Mouse (Mus musculus): Measurements from ENCODE around the gene Mrpl23.

Mrpl23 gene

GRCm38 (mm10) chr7:142552591-142553416 lies 20.3 kb downstream of the Mrpl23 start:
- DNase-seq (ENCODE audit: low spot score in 2 of 2), result no peak

DNA sequence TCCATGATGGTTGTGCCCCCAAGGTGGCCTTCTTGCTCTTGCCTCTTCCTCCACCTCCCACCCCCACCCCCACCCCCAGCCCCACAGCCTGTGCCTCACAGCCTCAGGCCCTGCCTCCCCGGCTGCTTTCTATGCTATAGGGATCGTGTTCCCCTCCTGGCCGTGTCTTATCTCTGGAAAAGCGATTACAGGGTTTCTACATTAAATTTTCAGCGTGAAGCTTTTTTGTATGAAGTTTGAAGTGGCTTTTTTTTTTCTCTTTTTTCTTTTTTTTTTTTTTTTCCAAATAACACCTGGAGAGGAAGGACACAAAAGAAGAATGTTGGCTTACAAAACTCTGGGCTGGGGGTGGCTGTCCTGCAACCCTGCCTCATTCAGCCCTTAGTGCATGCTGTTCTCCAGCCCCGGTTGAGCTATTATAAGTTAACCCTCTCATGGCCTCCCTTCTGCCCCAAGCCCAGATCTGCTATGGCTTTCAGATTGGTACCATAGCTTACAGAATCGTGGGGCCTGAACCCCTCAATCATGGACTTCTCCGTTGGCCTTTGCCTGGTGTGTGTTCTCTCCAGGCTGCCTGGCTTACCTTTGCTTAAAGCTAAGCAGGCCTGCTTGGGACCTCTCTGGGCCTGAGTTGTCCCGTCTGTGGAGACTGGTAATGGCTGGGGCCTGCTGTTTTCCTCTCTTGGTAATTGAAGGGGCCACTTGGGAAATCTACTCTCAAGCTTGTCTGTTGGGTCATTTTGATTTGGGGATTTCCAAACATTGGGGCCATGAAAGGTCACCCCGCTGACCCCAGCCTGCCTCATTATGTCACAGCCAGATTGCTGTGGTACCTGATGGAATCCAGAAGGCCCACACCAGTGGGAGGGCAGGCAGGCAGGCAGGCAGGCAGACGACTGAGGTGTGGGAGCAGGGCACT lies 21.2 kb downstream of the Mrpl23 start:
- no peak for DNase-seq (ENCODE audit: low spot score in 2 of 2)

DNA sequence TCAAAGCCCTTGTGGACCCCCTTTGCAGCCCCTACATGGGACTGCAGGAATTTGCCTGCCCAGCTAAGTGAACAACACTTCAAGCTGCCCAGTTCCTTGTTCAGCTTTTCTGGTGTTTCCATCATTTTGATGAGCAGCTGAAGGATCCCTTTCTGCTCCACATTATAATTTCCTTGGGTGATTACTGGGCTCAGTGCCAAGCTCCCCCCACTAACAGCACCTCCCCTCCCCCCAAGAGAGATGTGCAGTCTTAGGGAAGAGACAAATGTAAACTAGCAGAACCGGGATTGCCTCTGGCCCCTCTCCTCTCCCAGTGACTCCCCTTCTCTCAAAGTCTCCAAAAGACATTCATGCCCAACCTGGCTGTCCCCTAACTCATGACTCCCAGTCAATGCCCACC lies 22.1 kb downstream of the Mrpl23 start:
- DNase-seq (ENCODE audit: low spot score in 2 of 2), result no peak

- DNase-seq (ENCODE audit: low spot score in 2 of 2), result no peak
These were observed 23.0 kb downstream of the Mrpl23 start for GRCm38 (mm10) chr7:142555366-142556088.

DNA sequence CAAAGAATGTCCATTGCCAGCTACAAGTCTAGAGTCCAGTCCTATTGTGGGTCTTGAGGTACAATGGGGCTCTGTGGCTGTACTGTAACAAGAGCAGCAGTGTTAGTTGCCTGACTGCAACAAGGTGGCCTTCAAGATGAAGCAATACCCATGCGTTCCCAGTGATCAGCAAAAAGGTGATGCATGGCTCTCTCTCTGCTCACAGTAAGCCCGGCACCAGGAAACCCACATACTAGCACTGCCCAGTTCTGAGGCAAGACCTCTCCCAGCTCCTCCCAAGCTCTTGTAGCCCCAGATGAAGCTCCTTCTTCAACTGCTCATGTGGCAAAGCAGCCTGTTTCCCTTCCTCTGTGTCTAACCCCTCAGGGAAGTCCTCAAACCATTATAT lies 23.6 kb downstream of the Mrpl23 start:
- no peak for DNase-seq (ENCODE audit: low spot score in 2 of 2)

- DNase-seq (ENCODE audit: low spot score in 2 of 2), result no peak
These were observed 25.2 kb downstream of the Mrpl23 start for GRCm38 (mm10) chr7:142557696-142558095.

DNA sequence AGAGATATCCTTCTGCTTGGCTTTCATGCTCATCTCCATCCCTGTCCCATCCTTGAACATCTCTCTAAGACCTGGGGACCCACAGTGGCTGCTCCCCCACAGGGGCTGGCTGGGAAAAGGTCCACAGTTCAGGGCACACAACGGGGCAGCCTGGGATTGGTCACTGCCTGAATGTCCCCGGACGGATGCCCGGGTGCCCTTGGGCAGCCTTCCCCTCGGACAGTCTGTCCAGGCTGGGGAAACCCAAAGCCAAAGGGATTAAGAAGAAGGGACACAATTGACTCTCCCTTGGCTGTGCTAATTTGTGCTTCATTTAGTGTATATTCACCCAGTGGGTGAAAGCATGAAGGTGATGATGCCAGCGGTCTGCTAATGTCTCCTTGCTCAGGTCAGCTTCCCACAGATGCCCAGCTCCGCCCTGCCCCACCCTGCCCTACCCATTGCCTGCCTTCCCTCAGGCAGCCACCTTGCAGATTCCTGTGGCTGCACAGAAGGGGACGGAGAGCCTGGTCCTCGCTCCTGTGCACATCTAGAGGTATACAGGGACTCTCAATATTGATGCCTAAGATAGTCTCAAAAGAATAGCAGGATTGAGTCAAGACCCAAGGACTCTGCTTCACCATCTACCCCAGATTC lies 26.1 kb downstream of the Mrpl23 start:
- no peak for DNase-seq (ENCODE audit: low spot score in 2 of 2)

DNA sequence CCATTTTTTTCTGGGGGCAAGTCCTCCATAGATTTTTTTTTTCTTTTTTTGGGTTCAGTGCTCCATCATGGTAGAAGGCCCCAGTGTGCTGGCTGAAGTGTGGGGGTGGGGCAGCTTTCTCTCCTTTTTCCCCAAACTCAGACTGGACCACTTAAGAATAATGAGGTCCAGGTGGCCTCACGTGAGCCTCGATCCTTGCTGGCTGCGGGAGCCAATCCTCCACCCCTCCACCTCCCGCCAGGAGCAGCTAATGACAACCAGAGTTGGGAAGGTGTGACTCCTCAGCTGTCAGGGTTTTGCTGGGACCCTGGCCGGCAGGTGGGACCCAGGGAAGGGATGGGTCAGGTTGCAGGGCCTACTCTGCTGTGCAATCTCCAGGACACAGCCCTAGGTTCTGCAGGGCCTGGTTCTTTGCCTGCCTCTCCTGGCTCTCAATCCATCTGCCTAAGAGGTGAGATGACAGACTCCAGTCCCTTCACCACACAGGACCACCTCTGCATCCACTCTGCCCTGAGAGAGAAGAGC lies 27.2 kb downstream of the Mrpl23 start:
- DNase-seq (ENCODE audit: low spot score in 2 of 2), result no peak

- DNase-seq (ENCODE audit: low spot score in 2 of 2), result no peak
These were observed 28.7 kb downstream of the Mrpl23 start for GRCm38 (mm10) chr7:142560942-142561855.

DNA sequence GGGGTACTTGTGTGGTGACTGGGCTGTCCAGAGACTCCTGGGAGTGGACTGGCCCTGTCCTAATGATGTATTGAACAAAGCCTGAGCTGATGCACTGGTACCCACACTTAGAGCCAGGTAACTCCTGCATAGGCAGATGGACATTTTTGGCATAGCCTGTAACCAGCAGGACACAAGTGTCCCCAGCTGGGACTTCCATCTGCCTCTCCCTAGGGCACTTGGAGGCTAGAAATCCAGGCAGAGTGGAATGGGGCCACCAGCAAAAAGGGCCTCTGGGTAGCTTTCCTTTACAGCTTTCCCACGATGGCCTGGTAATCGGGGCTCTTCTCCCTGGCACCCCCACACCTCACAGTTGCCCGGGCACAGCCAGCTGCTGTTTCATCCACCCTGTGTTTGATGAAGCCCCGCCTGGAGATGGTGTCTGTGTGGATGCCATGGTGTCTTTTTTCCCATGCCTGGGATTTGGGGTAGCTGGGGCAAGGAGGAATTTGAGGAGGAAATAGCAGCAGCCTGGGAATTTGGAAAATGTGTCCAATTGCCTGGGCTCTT lies 29.4 kb downstream of the Mrpl23 start:
- DNase-seq (ENCODE audit: low spot score in 2 of 2), result no peak

GRCm38 (mm10) chr7:142563168-142563567 lies 30.7 kb downstream of the Mrpl23 start:
- no peak for DNase-seq (ENCODE audit: low spot score in 2 of 2)

GRCm38 (mm10) chr7:142564955-142565643 lies 32.6 kb downstream of the Mrpl23 start:
- DNase-seq (ENCODE audit: low spot score in 2 of 2), result no peak

GRCm38 (mm10) chr7:142566512-142566911 lies 34.0 kb downstream of the Mrpl23 start:
- no peak for DNase-seq (ENCODE audit: low spot score in 2 of 2)

DNA sequence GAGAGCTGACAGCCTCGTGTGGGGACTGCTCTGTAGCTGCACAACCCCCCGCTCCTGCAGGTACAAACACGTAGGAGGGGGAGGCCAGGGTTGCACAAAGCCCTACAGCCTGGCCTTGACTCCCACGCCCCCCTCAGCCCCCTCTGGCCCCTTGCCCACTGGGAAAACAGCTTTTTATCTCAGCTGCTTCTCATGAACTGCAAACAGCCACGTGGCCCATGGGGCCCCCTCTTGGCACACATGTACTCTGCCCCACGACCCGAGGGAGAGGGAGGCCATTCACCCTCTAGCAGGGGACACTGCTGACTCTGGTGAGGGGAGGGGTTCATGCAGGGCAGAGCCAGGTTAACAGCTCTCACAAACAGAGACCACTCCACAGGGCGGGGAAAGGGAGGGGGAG lies 36.5 kb downstream of the Mrpl23 start:
- no peak for DNase-seq (ENCODE audit: low spot score in 2 of 2)

- no peak for DNase-seq (ENCODE audit: low spot score in 2 of 2)
These were observed 38.1 kb downstream of the Mrpl23 start for GRCm38 (mm10) chr7:142570565-142570964.

GRCm38 (mm10) chr7:142571458-142572220 lies 39.2 kb downstream of the Mrpl23 start:
- no peak for DNase-seq (ENCODE audit: low spot score in 2 of 2)

DNA sequence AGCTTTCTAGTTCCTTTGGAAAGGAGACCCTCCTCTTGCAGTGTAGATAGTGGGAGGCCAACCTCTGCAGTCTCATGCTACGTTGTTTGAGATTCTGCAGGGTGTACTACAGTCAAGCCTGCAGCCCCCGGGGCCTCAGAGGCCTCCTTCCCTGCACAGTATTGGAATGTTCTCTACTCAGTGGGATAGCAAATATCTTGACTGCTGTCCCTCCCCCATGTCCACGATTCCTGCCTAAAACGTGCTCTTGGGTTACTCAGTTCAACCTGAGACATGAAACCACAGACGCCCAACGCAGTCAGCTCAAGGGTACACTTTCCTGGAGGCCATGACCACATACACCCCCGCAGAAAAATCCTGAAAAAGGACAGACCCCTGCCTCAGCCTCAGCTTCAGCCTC lies 39.9 kb downstream of the Mrpl23 start:
- no peak for DNase-seq (ENCODE audit: low spot score in 2 of 2)

DNA sequence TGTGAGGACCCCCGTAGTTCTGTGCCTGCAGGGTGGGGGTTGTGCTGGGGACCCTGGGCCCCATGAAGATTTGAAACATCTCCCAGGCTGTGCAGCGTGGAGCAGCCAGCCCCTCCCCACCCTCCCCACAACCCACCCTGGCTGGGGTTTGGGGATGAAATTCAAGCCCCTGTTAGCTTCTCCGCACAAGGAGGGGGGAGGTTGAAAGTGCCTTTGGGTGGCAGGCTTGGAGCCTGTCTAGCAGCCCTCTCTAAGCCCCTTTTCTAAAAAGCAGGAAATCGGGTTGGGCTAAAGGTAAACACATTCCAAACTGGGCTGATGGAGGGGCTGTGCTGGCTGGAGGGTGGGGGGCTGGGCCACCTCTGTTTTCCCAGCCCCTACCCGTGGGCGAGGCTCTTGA lies 40.5 kb downstream of the Mrpl23 start:
- no peak for DNase-seq (ENCODE audit: low spot score in 2 of 2)
